Mouse (Mus musculus): ENCODE results near the gene Papln. TPM values are rescaled to one million over a fixed set of nuclear protein-coding genes. Genes with fewer than 3 reads are reported as not detected.

Gene Papln
- polyA plus RNA-seq, 1 experiment from 2014 or later, result 0.93 TPM

DNA sequence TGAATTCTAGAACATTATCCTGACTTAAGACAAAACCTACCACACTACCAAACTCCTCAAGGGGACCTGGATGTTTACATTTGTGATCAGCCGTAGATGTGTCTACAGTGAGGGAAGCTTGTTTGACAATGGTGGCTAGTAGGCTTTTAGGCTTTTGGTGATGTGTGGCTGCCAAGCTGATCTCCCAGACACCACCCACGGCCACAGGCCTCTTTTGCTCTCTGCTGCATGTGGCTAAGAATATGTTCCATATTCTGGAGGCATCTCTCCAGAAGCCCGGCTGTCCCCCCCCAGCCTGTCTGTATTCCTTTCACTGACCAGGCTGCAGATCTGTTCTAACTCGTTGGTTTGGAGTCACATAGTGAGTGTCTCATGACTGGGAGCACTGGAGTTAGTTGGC is 27.3 kb downstream of the Papln start:
- WGBS, result 58% methylated on average over 4 of the region's 4 CpGs
- no peak for ATAC-seq (ENCODE audit: borderline replicate concordance, extremely low read depth, low FRiP score, low TSS enrichment)
- H3K4me3 ChIP-seq, result no peak overlapping the region

DNA sequence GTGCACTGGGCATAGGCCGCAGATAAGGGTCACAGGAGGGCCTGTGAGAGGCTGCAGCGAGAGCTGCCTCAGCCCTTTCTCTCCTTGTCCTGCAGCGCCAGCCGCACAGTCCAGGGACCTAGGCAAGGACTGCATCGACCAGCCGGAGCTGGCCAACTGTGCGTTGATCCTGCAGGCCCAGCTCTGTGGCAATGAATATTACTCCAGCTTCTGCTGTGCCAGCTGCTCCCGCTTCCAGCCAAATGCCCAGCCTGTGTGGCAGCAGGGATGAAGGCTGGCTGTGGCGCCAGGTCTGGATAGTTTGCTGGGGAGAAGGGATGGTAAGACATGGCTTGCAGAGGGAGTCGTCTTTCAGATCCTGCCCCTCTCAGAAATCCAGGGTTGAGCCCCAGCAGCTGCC is 28.3 kb downstream of the Papln start:
- H3K9ac ChIP-seq, result no peak overlapping the region
- 90% methylated on average over 10 of the region's 10 CpGs for WGBS
- H3K4me1 ChIP-seq, result no peaks in the 10 kb centered on the region
- H3K27ac ChIP-seq, result no peak overlapping the region
- H3K27me3 ChIP-seq, result no peaks in the 10 kb centered on the region
- H3K4me2 ChIP-seq, result no peak overlapping the region
- H3K4me3 ChIP-seq, result no peak overlapping the region
- ATAC-seq (ENCODE audit: borderline replicate concordance, extremely low read depth, low FRiP score, low TSS enrichment), result no peak
- H3K36me3 ChIP-seq, result peaks cover 16% of the 10 kb centered on the region
- H3K9me3 ChIP-seq, result no peaks in the 10 kb centered on the region

More for the DNA sequence above, 27.3 kb downstream of the Papln start:
- Histone ChIP-seq H3K36me3 (peaks cover 12% of the 10 kb centered on the region), H3K27me3 (no peaks in the 10 kb centered on the region), H3K9me3 (no peaks in the 10 kb centered on the region), H3K27ac (no peak overlapping the region), H3K4me2 (no peak overlapping the region), H3K9ac (no peak overlapping the region), H3K4me1 (no peaks in the 10 kb centered on the region)

- Histone ChIP-seq H3K36me3 (peaks cover 20% of the 10 kb centered on the region), H3K27me3 (no peaks in the 10 kb centered on the region), H3K4me1 (no peaks in the 10 kb centered on the region), H3K27ac (no peak overlapping the region), H3K4me2 (no peak overlapping the region), H3K4me3 (no peak overlapping the region), H3K9ac (no peak overlapping the region), H3K9me3 (no peaks in the 10 kb centered on the region)
- ATAC-seq (ENCODE audit: borderline replicate concordance, extremely low read depth, low FRiP score, low TSS enrichment), result no peak
- WGBS, result 61% methylated on average over 10 of the region's 10 CpGs
Observed at GRCm38 (mm10) chr12:83792706-83793410, 29.4 kb downstream of the Papln start.

GRCm38 (mm10) chr12:83795051-83795450 is 31.6 kb downstream of the Papln start:
- Histone ChIP-seq H3K27ac (no peak overlapping the region), H3K36me3 (peaks cover 29% of the 10 kb centered on the region), H3K4me2 (no peak overlapping the region), H3K27me3 (no peaks in the 10 kb centered on the region), H3K4me3 (no peak overlapping the region), H3K9ac (no peak overlapping the region), H3K4me1 (no peaks in the 10 kb centered on the region), H3K9me3 (no peaks in the 10 kb centered on the region)
- WGBS, result 40% methylated on average over 2 of the region's 2 CpGs
- no peak for ATAC-seq (ENCODE audit: borderline replicate concordance, extremely low read depth, low FRiP score, low TSS enrichment)

DNA sequence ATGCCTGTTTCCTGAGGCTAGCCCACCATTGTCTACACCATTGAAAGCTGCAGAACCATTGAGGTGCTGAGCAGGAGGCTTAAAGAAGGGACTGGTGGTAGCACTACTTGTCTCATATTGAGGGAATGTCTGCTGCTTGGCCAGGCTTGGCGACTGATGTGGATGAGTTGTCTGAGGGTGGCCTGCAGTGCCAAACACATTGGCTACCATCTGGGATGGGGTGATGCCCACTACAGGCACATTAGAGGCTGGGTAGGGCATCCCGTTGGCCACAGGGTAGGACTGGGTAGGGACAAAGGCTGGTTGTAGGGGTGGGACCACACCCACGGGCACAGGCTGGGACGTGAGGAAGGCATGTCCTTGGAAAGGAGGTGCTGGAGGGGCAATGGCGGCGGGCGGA is 32.2 kb downstream of the Papln start:
- no peaks in the 10 kb centered on the region for H3K4me1 ChIP-seq
- no peaks in the 10 kb centered on the region for H3K27me3 ChIP-seq
- H3K9me3 ChIP-seq, result no peaks in the 10 kb centered on the region
- H3K9ac ChIP-seq, result no peak overlapping the region
- peaks cover 34% of the 10 kb centered on the region for H3K36me3 ChIP-seq
- WGBS, result 92% methylated on average over 7 of the region's 7 CpGs
- ATAC-seq (ENCODE audit: borderline replicate concordance, extremely low read depth, low FRiP score, low TSS enrichment), result no peak
- H3K4me2 ChIP-seq, result no peak overlapping the region
- no peak overlapping the region for H3K4me3 ChIP-seq
- no peak overlapping the region for H3K27ac ChIP-seq

DNA sequence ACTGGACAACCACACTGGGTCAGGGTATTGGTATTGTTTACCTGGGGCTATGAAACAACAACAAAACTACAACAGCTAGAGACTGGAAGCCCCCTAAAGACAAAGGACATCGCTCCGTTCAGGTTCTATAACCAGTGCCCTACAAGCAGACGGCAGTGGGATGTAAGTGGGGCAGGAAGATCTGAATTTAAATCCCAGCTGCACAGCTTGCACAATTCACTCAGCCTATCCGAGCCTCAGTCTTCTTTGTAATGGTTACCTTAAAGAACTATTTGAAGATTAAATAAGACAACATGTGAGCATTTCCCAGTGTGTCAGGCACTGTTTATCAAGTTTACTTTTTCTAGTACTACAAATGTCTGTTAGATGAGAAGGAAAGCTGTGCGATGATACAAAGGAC is 34.9 kb downstream of the Papln start:
- Histone ChIP-seq H3K4me3 (no peak overlapping the region), H3K9ac (no peak overlapping the region), H3K4me1 (no peaks in the 10 kb centered on the region), H3K9me3 (no peaks in the 10 kb centered on the region), H3K4me2 (no peak overlapping the region), H3K27me3 (no peaks in the 10 kb centered on the region), H3K27ac (no peak overlapping the region), H3K36me3 (peaks cover 43% of the 10 kb centered on the region)
- ATAC-seq (ENCODE audit: borderline replicate concordance, extremely low read depth, low FRiP score, low TSS enrichment), result no peak
- WGBS, result 90% methylated on average over 5 of the region's 5 CpGs

- H3K9me3 ChIP-seq, result peaks cover 3% of the 10 kb centered on the region; the same call in 1 of the 2 replicates
- no peak overlapping the region for H3K27ac ChIP-seq
- no peak overlapping the region for H3K4me3 ChIP-seq
- H3K4me1 ChIP-seq, result no peaks in the 10 kb centered on the region
- 65% methylated on average over 9 of the region's 9 CpGs for WGBS
- H3K9ac ChIP-seq, result no peak overlapping the region
- no peak for ATAC-seq (ENCODE audit: borderline replicate concordance, extremely low read depth, low FRiP score, low TSS enrichment)
- peaks cover 53% of the 10 kb centered on the region for H3K36me3 ChIP-seq
- no peak overlapping the region for H3K4me2 ChIP-seq
- no peaks in the 10 kb centered on the region for H3K27me3 ChIP-seq
Observed at GRCm38 (mm10) chr12:83800943-83801342, 37.5 kb downstream of the Papln start.

- no peak for ATAC-seq (ENCODE audit: borderline replicate concordance, extremely low read depth, low FRiP score, low TSS enrichment)
- H3K9me3 ChIP-seq, result peaks cover 3% of the 10 kb centered on the region; the same call in 1 of the 2 replicates
- H3K27ac ChIP-seq, result no peak overlapping the region
- no peaks in the 10 kb centered on the region for H3K27me3 ChIP-seq
- no peak overlapping the region for H3K9ac ChIP-seq
- H3K4me3 ChIP-seq, result no peak overlapping the region
- H3K4me1 ChIP-seq, result no peaks in the 10 kb centered on the region
- peaks cover 70% of the 10 kb centered on the region for H3K36me3 ChIP-seq
- WGBS, result 90% methylated on average over 7 of the region's 7 CpGs
- no peak overlapping the region for H3K4me2 ChIP-seq
Observed at GRCm38 (mm10) chr12:83803641-83804040, 40.2 kb downstream of the Papln start.

GRCm38 (mm10) chr12:83811901-83812300 is 48.5 kb downstream of the Papln start:
- ATAC-seq (ENCODE audit: borderline replicate concordance, extremely low read depth, low FRiP score, low TSS enrichment), result no peak
- 91% methylated on average over 3 of the region's 3 CpGs for WGBS
- no peak overlapping the region for H3K27ac ChIP-seq
- H3K4me2 ChIP-seq, result no peak overlapping the region
- H3K36me3 ChIP-seq, result peaks cover 19% of the 10 kb centered on the region
- H3K4me3 ChIP-seq, result no peak overlapping the region
- no peaks in the 10 kb centered on the region for H3K27me3 ChIP-seq
- no peak overlapping the region for H3K9ac ChIP-seq
- H3K4me1 ChIP-seq, result no peaks in the 10 kb centered on the region
- no peaks in the 10 kb centered on the region for H3K9me3 ChIP-seq

DNA sequence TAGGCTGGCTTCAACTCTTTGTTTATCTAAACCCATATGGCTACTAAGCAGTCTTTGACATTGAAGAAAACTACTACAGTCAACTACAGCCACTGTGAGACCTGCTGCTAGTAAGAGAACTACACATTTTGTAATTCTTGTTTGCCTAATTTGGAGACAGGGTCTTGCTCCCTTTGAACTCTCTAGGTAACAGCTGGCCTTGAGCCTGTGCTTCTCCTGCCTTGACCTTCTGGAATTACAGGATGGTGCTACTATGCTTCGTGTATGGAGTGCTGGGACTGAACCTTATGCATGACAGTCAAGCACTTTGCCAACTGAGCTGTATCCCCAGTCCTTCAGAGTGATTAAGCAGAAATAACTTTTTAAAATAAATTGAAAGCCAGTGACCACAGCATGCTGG is 53.2 kb downstream of the Papln start:
- Histone ChIP-seq H3K4me2 (no peak overlapping the region), H3K27me3 (no peaks in the 10 kb centered on the region), H3K9me3 (no peaks in the 10 kb centered on the region), H3K9ac (no peak overlapping the region), H3K27ac (no peak overlapping the region), H3K4me3 (no peak overlapping the region), H3K36me3 (peaks cover 8% of the 10 kb centered on the region; the same call in 1 of the 2 replicates), H3K4me1 (no peaks in the 10 kb centered on the region)
- 57% methylated on average over 1 of the region's 1 CpGs for WGBS
- ATAC-seq (ENCODE audit: borderline replicate concordance, extremely low read depth, low FRiP score, low TSS enrichment), result no peak

GRCm38 (mm10) chr12:83830424-83830823 is 67.0 kb downstream of the Papln start:
- ATAC-seq (ENCODE audit: borderline replicate concordance, extremely low read depth, low FRiP score, low TSS enrichment), result no peak
- H3K9ac ChIP-seq, result no peak overlapping the region
- WGBS, result 69% methylated on average over 3 of the region's 3 CpGs
- H3K4me1 ChIP-seq, result no peaks in the 10 kb centered on the region
- H3K9me3 ChIP-seq, result no peaks in the 10 kb centered on the region
- H3K27ac ChIP-seq, result no peak overlapping the region
- peaks cover 11% of the 10 kb centered on the region for H3K36me3 ChIP-seq
- no peak overlapping the region for H3K4me2 ChIP-seq
- H3K27me3 ChIP-seq, result no peaks in the 10 kb centered on the region
- no peak overlapping the region for H3K4me3 ChIP-seq

DNA sequence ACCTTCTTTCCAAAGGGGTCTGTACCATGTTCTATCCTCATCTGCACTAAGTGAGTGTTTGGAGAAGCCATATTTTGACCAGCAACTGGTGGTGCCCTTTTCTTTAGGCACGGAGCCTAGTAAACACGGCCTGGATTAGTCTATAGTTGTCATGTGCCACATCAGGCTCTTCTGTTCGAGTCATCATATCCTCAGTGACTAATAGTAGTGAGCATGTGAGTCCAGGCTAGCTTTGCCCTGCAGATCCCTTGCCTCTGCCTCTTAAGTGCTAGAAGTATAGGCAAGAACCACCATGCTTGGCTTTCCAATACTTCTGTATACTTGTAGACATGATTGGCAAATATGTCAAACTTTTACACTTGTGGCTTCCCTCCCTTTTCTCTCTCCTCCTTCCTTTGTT is 70.5 kb downstream of the Papln start:
- Histone ChIP-seq H3K27me3 (no peaks in the 10 kb centered on the region), H3K9ac (no peak overlapping the region), H3K4me1 (no peaks in the 10 kb centered on the region), H3K27ac (no peak overlapping the region), H3K4me2 (no peak overlapping the region), H3K4me3 (no peak overlapping the region), H3K9me3 (no peaks in the 10 kb centered on the region), H3K36me3 (peaks cover 21% of the 10 kb centered on the region)
- 94% methylated on average over 3 of the region's 3 CpGs for WGBS
- no peak for ATAC-seq (ENCODE audit: borderline replicate concordance, extremely low read depth, low FRiP score, low TSS enrichment)
